Mouse (Mus musculus) thymus, postnatal 4 days (tissue): ENCODE measurements around the gene Slco1a4.
"Not testable (repeated sequence)": the region's sequence is repeated elsewhere in the genome, so short reads cannot be mapped to it uniquely, and the experiment has no call there.

Source experiments
- DNase-seq: peaks from one replicate; pipeline ENCODE4 v3.0.0; 2021

Slco1a4 gene

DNA sequence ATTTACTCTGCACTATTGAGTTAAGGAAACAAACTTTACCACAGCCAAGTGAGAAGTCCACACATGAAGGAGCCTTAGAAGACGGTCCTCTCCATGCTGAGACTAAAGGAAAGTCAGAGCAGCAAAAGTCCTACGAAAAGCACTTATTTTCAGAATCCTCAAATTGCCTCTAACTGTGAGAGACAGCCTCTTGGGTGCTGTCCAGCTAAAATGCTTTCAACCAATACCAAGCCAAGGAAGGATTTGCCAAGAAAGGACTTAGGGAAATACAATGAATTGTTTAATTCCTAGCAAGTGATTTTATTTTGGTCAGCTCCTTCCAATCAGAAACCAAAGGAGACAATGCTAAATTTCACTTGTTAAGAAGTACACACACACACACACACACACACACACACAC is at the start of gene Slco1a4:
Slco1a4 (minus strand) TSS at position 115 of the 400 bp plus-strand sequence.
- no peak for DNase-seq

DNA sequence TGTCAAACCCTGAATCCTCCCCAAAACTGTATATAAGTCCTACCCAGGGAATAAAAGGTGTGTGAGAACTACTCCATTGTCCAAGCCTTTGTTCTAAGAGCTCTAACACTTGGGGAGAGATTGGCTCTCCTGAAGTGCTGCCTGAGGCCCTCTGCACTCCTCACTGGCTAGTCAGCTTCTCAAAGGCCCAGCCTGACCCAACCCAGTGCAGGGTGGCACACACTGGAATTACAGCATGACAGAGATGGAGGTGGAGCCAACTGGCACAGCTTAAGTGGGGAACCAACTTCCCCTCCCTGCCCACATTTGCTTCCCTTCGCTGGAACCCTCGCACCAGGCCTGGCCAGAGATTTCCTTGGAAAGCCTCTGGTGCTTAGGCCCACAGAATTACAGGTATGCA is 42.2 kb upstream of the Slco1a4 start:
- DNase-seq, result no peak

DNA sequence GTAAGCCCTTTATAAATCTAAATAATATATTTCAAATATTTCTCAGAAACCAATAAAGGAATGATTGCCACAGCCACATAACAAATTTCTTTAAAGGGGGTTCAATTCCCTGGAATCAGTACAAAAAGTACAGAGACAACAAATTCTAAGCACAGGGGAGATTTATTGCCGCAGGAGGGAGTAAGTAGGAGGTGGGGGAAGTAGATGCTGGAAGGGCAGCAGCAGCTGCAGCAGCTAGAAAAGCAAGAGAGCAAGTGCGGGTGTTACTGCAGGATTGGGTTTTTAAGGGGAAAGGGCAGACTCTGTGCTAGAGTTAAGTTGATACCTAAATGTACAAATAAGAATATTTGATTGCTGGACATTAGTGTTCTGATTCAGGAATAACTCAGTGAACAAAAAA is 33.7 kb upstream of the Slco1a4 start:
- no peak for DNase-seq

DNA sequence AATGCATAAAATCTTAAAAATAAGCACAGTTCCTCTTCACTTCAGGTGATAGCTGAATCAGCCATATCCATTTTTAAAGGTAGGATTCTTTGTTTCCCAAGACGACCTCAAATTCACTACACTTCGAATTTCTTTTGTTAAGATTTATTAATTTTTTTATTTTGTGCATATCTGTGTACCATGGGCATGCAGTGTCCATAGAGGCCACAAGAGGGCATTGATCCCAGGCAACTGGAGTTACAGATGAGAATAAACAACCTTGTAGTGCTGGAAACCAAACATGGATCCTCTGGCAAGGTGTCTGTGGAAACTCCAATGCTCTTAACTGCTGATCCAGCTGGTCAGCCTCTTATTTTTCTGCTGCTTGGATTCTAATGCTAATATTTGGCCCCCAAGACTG is 32.2 kb upstream of the Slco1a4 start:
- DNase-seq, result no peak

DNA sequence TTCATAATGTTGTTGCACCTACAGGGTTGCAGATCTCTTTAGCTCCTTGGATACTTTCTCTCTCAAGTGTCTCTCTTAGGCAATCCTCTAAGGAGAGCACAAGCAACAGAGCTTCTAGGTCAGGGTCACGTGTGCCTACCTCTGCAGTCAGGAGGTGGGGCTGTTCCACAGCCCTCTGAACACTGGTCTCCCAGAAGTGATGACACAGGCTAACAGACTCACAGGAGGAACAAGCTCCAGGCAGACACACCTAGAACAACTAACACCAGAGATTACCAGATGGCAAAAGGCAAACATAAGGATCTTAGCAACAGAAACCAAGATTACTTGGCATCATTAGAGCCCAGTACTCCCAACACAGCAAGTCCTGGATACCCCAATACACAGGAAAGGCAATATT is 26.6 kb upstream of the Slco1a4 start:
- DNase-seq, result no peak

DNA sequence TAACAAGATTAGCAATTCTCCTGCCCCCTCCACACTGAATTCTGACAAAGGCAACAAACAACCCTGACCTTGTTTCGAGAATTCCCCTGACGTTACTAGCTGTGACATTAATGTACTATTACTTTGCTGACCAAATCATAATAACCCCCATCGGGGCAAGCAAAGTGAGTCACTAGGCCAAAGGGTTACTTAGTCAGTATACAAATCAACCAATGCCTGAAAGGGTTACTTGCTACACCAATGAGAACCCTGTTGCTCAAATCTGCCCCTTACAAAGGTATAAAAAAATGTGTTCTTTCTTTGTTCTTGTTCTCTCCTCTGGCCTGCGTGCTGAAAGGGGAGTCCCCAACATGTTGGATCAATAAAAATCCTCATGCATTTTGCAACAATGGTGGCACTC is 19.7 kb upstream of the Slco1a4 start:
- not testable (repeated sequence) for DNase-seq

DNA sequence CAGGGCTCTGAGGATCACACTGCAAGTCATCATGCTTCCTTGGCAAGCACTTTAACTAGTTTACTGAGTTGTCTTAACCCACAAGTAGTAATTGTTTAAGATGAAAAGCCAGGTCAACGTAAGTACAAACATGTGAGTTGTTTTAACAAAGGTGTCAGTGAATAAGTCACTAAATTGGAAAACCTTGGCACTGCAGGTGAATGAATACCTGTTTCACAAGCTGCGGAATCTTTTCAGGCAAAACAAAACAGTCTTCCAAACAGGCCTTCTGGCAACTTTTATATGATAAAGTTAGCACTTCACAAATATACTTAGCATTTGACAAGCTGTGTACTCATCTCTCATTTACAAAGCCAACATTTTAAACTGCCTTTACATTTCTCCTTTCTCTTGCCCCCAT is 15.7 kb upstream of the Slco1a4 start:
- no peak for DNase-seq

DNA sequence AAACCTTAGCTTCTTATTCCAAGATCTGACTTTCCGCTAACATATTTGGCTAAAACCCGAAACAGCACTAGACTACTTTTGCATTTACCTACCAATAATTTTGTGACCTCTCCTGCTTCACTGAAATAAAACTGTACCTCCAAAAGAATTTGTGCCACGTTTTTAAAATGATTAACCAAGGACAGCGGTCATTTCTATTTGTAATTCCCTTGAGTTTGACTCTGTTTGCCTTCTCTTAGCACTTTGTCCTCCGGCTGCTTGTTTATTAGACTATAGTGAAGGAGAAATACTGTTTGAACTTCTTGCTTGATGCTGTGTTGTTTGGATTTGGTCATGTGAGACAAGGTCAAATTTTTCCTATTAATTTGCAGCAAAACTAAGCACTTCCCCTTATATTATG is 12.7 kb upstream of the Slco1a4 start:
- DNase-seq, result no peak

DNA sequence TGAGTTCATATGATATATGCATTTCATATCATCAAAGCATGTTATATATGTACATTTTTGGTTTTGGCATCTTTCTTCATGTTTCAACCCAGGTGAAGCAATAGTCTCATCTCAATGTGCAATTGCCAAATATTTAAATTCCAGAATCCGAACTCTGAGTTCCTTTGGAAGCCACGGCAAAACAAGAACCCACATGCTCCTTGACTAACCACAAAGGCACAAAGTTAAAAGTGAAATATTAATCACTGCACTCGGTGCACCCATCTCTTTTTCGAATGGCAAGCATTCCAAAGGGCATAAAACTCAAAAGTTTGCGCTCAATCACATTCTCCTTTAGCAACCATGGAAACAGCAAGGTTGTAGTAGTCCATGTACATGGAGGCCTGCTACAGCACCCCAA is 10.0 kb upstream of the Slco1a4 start:
- no peak for DNase-seq

DNA sequence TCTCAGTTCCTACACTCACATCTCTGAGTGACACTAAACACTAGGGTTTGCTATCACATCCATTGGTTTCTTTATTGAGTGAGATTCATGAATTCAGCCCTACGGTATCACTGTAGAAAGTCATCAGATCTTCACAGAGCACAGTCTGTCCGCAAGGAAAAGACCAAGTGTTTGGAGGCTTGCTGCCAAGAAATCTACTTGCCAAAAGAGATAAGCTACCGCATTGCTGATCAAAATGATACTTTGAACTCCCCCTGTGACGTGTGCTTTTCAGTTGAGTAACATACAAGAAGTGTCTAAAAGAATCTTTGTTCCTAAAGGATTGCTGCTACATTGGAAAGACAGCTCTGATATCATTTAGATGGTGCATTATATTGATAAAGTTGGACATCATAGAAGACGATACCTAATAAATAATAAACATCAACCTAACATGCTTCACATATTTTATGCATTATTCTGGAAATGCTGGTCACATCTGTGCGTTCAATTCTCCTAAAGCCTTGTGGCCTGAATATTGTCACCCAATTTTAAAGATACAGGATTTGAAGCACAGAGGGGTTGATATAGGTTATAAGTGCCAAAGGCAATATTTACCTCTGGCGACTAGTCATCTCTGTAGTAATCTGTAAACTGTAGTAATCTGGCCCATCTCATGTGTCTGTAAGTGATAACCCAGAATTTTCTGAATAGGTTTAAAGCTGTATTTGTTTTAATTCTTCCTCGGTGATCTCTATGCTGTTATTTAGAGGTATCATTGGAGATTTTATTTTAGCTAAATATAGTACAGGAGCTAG is 1.9 kb upstream of the Slco1a4 start:
- DNase-seq, result no peak

DNA sequence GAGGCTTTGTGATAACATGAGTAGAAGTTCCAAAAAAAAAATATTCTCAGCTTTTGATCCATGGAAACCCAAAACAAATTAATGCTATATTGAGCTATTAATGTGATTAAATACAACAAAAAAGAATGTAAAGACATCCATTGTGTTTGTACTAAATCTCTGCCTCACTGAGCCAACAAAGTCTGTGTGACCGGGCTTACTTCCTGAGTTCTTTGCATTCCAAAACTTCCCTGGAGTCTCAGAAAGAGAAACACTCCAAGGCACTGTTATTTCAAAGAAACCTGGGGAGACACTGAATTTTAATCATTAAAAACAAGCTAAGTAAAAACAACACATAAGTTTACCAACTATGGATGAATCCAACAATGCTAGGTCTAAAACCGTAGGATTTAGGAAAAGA is 2.4 kb downstream of the Slco1a4 start:
- DNase-seq, result no peak

DNA sequence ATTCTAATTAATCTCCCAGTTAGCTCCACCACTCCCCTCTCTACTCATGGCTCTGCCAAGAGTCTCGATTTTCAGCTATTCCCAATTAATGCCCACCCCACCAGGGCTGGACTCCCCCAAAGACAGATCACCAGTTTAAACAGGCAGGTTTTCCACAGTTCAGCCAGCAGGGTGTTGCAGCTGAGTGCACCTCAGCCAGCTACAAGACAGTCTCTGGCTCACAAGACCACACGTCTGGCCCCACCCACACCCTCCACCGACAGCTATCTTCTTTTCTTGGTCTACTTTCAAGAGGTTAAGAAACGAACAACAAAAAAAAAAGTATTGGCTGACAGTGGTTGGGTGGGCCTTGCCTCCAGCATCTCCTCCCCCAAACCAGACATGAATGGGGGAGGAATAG is 6.9 kb downstream of the Slco1a4 start:
- no peak for DNase-seq

DNA sequence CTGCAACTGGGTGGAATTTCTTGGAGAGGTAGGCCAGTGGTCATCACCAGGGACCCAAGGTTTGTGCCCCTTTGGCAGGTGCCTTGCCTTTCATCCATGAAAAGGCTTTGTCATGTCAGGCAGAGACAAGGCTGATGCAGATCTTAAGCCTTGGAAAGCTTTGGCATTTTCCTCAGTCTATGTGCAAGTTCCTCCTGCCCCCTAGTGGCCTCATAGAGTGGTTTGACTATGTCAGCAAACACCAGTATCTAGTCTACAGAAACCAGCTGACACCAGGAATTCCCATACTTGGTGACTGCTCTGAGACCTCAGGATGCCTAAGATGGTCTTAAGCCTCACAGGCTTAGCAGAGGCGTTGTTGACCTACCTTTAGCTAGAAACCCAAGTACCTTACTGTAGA is 58.2 kb downstream of the Slco1a4 start:
- DNase-seq, result peak; percentile 4

DNA sequence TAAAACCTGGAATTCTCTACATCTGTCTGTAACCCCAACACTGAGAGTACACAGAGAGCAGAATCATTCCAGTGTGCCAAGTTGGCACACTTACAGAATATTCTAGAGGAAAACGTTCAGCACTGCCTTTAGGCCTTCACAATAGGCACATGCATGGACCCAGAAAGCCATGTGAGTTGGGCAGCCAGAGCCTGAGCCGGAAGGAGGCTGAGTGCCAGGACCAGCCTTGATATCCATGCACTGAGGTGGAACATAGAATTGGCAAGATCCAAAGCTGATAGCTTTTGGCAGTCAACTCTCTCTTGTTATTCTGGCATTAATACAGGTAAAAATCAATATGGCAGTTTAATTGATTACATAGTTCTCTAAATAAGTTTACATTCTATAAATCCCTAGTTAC is 81.5 kb downstream of the Slco1a4 start:
- DNase-seq, result no peak

DNA sequence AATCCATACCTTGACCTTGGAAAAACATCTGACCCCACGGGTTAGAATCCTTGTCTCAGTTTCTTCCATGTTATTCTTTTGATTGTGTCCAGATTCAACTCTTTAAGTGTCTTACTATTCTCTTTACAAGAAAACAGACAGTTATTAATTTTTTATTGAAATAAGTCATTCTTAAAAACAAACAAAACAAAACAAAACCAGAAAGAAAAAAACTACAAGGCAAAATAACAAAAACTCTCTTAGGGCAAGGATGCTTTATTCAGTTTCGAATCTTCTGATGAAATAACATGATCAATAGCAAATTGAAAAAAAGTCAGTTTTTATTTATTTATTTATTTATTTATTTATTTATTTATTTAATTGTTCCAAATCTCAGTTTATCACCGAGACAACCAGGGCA is 82.3 kb downstream of the Slco1a4 start, which contains the start of gene Gm5724:
Gm5724 (minus strand) TSS at position 101 of the 400 bp plus-strand sequence.
- DNase-seq, result no peak
